Mouse (Mus musculus) cerebellum, adult 2 months (tissue): Measurements from ENCODE around the gene Wfdc3.
A peak's percentile ranks its signal among the peaks of the same experiment; 100 is the strongest.

Experiments
- CTCF ChIP-seq: fragments of 200-500 bp; IDR thresholded peaks from 2 replicates; pipeline ENCODE4 v1.5.1; 2011; ENCODE audit warnings: low read depth, mild to moderate bottlenecking, control low read depth, low read length, moderate library complexity, borderline replicate concordance; ENCODE audit not compliant: insufficient read depth
- POLR2A ChIP-seq: fragments of 200-500 bp; IDR thresholded peaks from 2 replicates; pipeline ENCODE4 v1.6.1; 2011; ENCODE audit warnings: low read length, control low read depth, borderline replicate concordance; ENCODE audit not compliant: insufficient read depth

DNA sequence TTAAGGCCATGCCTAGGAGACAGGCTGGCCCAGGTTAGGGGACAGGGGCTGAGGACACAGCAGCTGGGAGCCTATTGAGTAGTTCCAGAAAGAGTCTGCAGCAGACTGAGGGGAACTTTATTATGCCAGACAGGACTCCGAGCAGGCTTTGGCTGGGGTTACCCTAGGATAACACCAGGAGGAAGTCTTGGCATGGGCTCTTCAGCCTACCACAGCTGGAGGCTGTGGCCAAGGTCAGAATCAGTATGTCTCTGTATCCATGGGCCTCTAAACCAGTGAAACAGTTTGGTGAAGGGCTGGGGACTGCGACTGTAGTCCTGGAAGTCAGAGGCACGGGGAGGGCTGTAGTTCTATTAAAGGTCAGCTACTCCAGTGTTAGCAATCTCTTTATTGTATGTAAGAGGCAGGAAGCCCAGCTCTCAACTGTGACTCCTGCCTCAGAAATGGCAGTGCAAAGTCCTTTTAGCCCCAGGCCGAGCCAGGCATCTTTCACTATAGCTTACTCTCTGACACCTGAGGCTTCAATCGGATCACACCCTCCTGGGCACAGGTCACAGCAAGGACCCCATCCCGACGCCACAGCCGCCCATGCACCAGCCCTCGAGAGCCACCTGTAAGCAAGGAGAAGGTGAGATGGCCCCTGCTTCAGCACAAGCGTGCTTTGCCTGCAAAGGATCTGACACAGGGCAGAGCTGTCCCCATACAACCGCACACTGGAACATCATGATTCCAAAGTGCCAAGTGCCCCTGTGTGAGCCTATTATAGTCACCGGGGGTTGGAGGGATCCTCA lies 46.9 kb upstream of the Wfdc3 start:
- peak; percentile 8; the same call in 1 of the 2 replicates for TF ChIP-seq POLR2A
- TF ChIP-seq CTCF: no peak
